Mouse (Mus musculus) thymus, adult 18-20 months (tissue): ENCODE data around the gene Gpr89.

Experiments used
- DNase-seq, 2 experiments: peaks; one replicate each; pipeline ENCODE4 v3.0.0; 2022; ENCODE audit warnings: mixed read lengths in 2 of 2

The Gpr89 gene

GRCm38 (mm10) chr3:96820116-96820915 lies 84.8 kb downstream of the Gpr89 start:
- DNase-seq: no peak
